Mouse (Mus musculus) gonadal fat pad, adult 2 months (tissue): ENCODE data around the gene Rhebl1. TPM values are rescaled to one million over a fixed set of nuclear protein-coding genes. Genes with fewer than 3 reads are reported as not detected.

ENCODE experiments used
- DNase-seq: peaks from one replicate; pipeline ENCODE4 v3.0.0-alpha.2; 2012; ENCODE audit warnings: low read depth
- polyA plus RNA-seq: library from polyadenylated mRNA; depleted of rRNA; stranded (reverse); fragments of >200 nt; gene quantifications from 2 replicates; pipeline ENCODE4 v1.2.3, GENCODE M21; 2012

The Rhebl1 gene
- polyA plus RNA-seq, 1 experiment = 3.2 TPM

- DNase-seq = no peak
Observed at GRCm38 (mm10) chr15:98851229-98851818, 43.0 kb downstream of the Rhebl1 start.

GRCm38 (mm10) chr15:98850668-98851067, 43.7 kb downstream of the Rhebl1 start:
- no peak for DNase-seq

- DNase-seq = no peak
Observed at GRCm38 (mm10) chr15:98849956-98850600, 44.3 kb downstream of the Rhebl1 start.

DNA sequence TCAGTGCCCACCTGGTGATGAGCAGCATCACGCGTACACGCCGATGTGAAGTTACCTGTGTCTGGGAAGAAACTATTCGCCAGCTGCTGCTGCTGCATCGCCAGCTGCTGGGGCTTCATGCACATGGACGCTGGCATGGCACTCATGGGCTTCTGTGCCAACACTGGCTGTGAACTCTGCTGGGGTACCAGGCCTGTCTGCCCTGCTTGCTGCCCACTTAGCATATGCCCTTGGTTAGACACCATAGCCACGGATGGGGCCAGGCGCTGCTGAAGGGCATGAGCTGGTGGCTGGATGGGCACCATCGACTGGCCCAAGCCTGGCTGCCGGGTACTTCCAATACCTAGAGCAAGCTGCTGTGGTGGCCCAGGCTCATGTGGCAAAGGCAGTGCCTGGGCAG, 45.2 kb downstream of the Rhebl1 start:
- no peak for DNase-seq

GRCm38 (mm10) chr15:98846140-98846539, 48.2 kb downstream of the Rhebl1 start:
- DNase-seq = no peak

GRCm38 (mm10) chr15:98845149-98845548, 49.2 kb downstream of the Rhebl1 start:
- no peak for DNase-seq

- DNase-seq = no peak
Observed at GRCm38 (mm10) chr15:98843595-98844223, 50.6 kb downstream of the Rhebl1 start.

- DNase-seq = no peak
Observed at GRCm38 (mm10) chr15:98839671-98840585, 54.4 kb downstream of the Rhebl1 start.

DNA sequence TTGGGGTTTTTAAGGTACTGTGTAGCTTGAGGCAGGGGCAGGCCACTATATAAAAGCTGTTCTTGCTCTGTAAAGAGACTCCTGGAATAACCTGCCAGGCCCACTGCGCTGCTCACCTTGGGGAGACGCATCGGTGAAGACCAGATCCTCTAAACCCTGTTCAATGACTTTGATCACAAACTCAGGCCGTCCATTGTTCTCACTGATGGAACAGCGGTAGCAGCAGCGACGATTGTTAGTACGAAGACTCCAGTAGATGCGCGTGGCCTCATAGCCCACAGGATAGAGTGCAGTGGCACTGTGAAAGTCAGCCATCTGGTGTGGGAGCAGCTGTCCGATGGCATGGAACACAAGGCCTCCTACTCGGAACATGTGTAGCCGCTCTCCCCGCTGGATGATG, 55.2 kb downstream of the Rhebl1 start:
- no peak for DNase-seq

GRCm38 (mm10) chr15:98837743-98838103, 56.6 kb downstream of the Rhebl1 start:
- DNase-seq = no peak

- no peak for DNase-seq
Observed at GRCm38 (mm10) chr15:98837006-98837742, 57.2 kb downstream of the Rhebl1 start.

- no peak for DNase-seq
Observed at GRCm38 (mm10) chr15:98835291-98835690, 59.0 kb downstream of the Rhebl1 start.

- no peak for DNase-seq
Observed at GRCm38 (mm10) chr15:98834059-98834458, 60.3 kb downstream of the Rhebl1 start.

DNA sequence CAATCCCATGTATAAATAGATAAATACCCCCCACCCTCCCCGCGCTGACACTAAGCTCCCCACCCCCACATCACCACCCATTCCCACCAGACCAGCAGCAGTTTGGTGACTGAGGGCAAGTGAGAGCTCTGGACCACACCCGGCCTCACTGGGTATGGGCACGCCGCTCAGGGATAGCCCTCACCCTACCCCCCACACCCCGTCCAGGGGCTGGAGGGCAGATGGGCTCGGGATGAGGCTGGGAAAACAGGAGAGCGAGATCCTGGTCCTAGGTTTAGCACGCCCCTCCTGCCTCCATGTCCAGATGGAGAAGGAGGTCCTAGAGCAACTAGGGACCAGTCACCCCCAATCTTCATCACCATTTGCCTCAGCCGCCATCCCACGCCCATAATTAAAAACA, 61.1 kb downstream of the Rhebl1 start:
- no peak for DNase-seq

- no peak for DNase-seq
Observed at GRCm38 (mm10) chr15:98832161-98833058, 61.9 kb downstream of the Rhebl1 start.

- no peak for DNase-seq
Observed at GRCm38 (mm10) chr15:98831684-98832035, 62.7 kb downstream of the Rhebl1 start.

- DNase-seq = peak; percentile 40
Observed at GRCm38 (mm10) chr15:98830736-98831683, 63.3 kb downstream of the Rhebl1 start, which contains the start of gene Prkag1. TSS of gene Prkag1 (minus strand) at chr15:98831521.
